Mouse (Mus musculus): ENCODE results near the gene Atcay.

- no peak for TF ChIP-seq CTCF (IDR thresholded peaks at IDR 0.05; ENCODE audit: extremely low read depth, insufficient read depth, low read length)
- peak; percentile 99 for TF ChIP-seq POLR2A (IDR thresholded peaks at IDR 0.05; ENCODE audit: extremely low read depth, insufficient read depth, low read length)
These were observed 54.0 kb downstream of the Atcay start, which contains the start of gene Eef2 for GRCm38 (mm10) chr10:81176466-81177271.
